Mouse (Mus musculus) midbrain, embryonic 12.5 days (tissue): ENCODE results near the gene Ulk1. TPM values are rescaled to one million over a fixed set of nuclear protein-coding genes. Genes with fewer than 3 reads are reported as not detected.
"Not testable (repeated sequence)": the region's sequence is repeated elsewhere in the genome, so short reads cannot be mapped to it uniquely, and the experiment has no call there.

ENCODE experiments used
- ATAC-seq: fragments of 200-750 bp; cut with Nextera tagmentation; 2 replicates; pipeline ENCODE4 v1.8.0; 2017; ENCODE audit warnings: low read depth, moderate TSS enrichment, moderate library complexity; ENCODE audit not compliant: low FRiP score
- H3K27ac ChIP-seq: fragments of 300-500 bp; sonication (generic); replicated peaks from 2 replicates; pipeline ENCODE4 v1.5.1; 2016; ENCODE audit warnings: mild to moderate bottlenecking
- H3K27me3 ChIP-seq: fragments of 300-500 bp; sonication (generic); 2 replicates; pipeline ENCODE4 v1.6.1; 2016; ENCODE audit warnings: mild to moderate bottlenecking
- H3K36me3 ChIP-seq: fragments of 300-500 bp; sonication (generic); 2 replicates; pipeline ENCODE4 v1.6.1; 2016
- H3K4me1 ChIP-seq: fragments of 300-500 bp; sonication (generic); 2 replicates; pipeline ENCODE4 v1.6.1; 2016
- H3K4me2 ChIP-seq: fragments of 300-500 bp; sonication (generic); replicated peaks from 2 replicates; pipeline ENCODE4 v1.6.1; 2016; ENCODE audit warnings: mild to moderate bottlenecking, moderate library complexity
- H3K4me3 ChIP-seq: fragments of 300-500 bp; sonication (generic); 2 replicates; pipeline ENCODE4 v1.5.1; 2016; ENCODE audit warnings: mild to moderate bottlenecking
- H3K9ac ChIP-seq: fragments of 300-500 bp; sonication (generic); replicated peaks from 2 replicates; pipeline ENCODE4 v1.6.1; 2016; ENCODE audit warnings: mild to moderate bottlenecking, moderate library complexity
- H3K9me3 ChIP-seq: fragments of 300-500 bp; sonication (generic); 2 replicates; pipeline ENCODE4 v1.6.1; 2016; ENCODE audit warnings: mild to moderate bottlenecking
- WGBS: fragments of 180-500 bp; shearing (Covaris S2); methylation state at CpG from one replicate; pipeline ENCODE4 v1.1.7; 2016; 5-methylcytosine and 5-hydroxymethylcytosine counted together
- polyA plus RNA-seq: library from polyadenylated mRNA; unstranded; fragments of >200 nt; fragmentation: Nextera tagmentation; extraction: Ambion mirVana; gene quantifications from 2 replicates; pipeline ENCODE4 v1.2.1, GENCODE M21; 2016

Gene Ulk1
- polyA plus RNA-seq, 1 experiment from 2014 or later: 36.5 TPM

DNA sequence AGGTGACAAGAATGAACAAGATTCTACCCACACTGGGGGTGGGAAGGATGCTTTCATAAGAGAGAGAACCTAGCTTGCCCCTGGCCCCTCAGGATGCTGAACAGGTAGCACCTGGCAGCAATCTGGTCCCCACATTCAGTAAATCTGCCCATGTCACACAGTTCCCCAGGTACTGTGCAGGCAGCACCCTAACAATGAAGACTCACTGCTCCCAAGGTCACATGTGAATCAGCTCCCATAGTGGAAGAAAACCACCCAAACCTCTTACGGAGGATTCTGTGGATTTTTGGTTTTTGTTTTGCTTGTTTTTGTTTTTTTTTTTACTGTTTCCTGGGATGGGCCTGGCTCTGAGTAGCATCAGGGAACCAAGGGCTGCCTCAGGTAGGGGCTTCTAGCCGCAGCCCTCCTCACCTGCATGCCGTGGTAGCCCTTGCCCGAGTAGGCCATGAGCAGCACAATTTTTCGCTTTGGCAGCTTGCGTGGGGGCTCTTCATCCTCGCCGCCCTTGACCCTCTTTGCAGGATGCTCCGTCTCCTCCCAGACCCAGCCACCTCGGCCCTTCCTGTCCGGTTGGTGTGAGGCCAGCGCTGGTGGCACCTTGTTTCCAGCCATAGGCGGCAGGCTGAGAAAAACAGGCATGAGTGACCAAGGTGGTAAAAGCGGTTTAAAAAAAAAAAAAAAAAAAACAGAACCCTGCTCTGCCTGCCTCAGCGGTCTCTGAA is 30.5 kb downstream of the Ulk1 start:
- WGBS: 25% methylated on average over 15 of the region's 15 CpGs
- Histone ChIP-seq H3K9me3 (no peaks in the 10 kb centered on the region), H3K36me3 (peaks cover 43% of the 10 kb centered on the region), H3K4me3 (peak overlapping the region; percentile 86), H3K27ac (no peak overlapping the region), H3K27me3 (no peaks in the 10 kb centered on the region), H3K4me2 (peak overlapping the region; percentile 97), H3K4me1 (peaks cover 15% of the 10 kb centered on the region), H3K9ac (peak overlapping the region; percentile 84)
- ATAC-seq: no peak

- no peak overlapping the region for H3K9ac ChIP-seq
- no peaks in the 10 kb centered on the region for H3K27me3 ChIP-seq
- H3K36me3 ChIP-seq: peaks cover 50% of the 10 kb centered on the region
- H3K4me1 ChIP-seq: peaks cover 15% of the 10 kb centered on the region
- no peak overlapping the region for H3K27ac ChIP-seq
- 92% methylated on average over 12 of the region's 12 CpGs for WGBS
- H3K4me3 ChIP-seq: no peak overlapping the region
- H3K9me3 ChIP-seq: no peaks in the 10 kb centered on the region
- no peak for ATAC-seq
- no peak overlapping the region for H3K4me2 ChIP-seq
These were observed 31.6 kb downstream of the Ulk1 start for GRCm38 (mm10) chr5:110778263-110778662.

DNA sequence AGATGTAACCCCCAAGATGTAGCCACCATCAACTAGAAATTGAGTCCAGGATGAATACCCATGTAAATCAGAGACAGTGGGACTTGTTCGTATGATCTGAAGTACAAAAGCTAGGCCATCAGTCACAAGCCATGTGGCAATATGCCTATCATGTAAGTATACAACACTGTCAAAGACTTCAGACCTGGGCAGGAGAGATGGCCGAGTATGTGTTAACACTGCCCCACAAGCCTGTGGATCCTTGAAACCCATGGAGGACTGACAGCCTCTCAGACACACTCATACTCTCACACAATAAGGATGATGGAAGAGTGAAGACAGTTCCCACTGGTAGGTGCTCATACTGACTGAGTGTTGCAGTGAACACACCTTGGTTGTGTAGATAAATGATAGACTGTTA is 33.8 kb downstream of the Ulk1 start:
- Histone ChIP-seq H3K4me3 (no peak overlapping the region), H3K27ac (no peak overlapping the region), H3K9me3 (no peaks in the 10 kb centered on the region), H3K4me2 (no peak overlapping the region), H3K9ac (no peak overlapping the region), H3K36me3 (peaks cover 50% of the 10 kb centered on the region), H3K4me1 (peaks cover 19% of the 10 kb centered on the region), H3K27me3 (no peaks in the 10 kb centered on the region)
- WGBS: 89% methylated on average over 2 of the region's 2 CpGs
- no peak for ATAC-seq

DNA sequence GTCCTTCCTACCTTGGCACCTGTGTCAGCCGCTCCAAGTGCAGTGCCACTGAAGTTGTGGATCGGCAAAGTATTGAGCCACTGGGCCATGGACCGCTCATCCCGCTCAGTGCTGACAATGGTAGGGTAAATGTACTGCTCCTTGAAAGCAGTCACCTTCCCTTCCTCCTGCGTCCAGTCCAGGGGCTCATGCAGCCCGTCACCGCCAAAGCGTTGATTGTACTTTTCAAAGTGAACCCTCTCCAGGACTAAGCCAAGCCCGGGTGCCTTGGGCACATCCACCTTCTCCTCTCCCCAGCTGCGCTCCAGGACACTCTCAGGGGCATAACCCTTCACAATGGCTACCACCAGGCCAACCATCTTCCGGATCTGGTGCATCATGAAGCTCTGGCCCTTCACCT is 35.4 kb downstream of the Ulk1 start:
- peaks cover 50% of the 10 kb centered on the region for H3K36me3 ChIP-seq
- no peak for ATAC-seq
- peaks cover 10% of the 10 kb centered on the region for H3K4me1 ChIP-seq
- H3K27ac ChIP-seq: no peak overlapping the region
- H3K9ac ChIP-seq: no peak overlapping the region
- H3K27me3 ChIP-seq: no peaks in the 10 kb centered on the region
- no peaks in the 10 kb centered on the region for H3K9me3 ChIP-seq
- 96% methylated on average over 11 of the region's 11 CpGs for WGBS
- H3K4me2 ChIP-seq: no peak overlapping the region
- H3K4me3 ChIP-seq: no peak overlapping the region

- H3K4me3 ChIP-seq, H3K27ac ChIP-seq, H3K9ac ChIP-seq, H3K9me3 ChIP-seq, H3K27me3 ChIP-seq, H3K4me2 ChIP-seq, ATAC-seq: not testable (repeated sequence)
- Histone ChIP-seq H3K36me3 (peaks cover 43% of the 10 kb centered on the region), H3K4me1 (peaks cover 21% of the 10 kb centered on the region)
- WGBS: 90% methylated on average over 10 of the region's 10 CpGs
These were observed 37.0 kb downstream of the Ulk1 start for GRCm38 (mm10) chr5:110772945-110773344.

DNA sequence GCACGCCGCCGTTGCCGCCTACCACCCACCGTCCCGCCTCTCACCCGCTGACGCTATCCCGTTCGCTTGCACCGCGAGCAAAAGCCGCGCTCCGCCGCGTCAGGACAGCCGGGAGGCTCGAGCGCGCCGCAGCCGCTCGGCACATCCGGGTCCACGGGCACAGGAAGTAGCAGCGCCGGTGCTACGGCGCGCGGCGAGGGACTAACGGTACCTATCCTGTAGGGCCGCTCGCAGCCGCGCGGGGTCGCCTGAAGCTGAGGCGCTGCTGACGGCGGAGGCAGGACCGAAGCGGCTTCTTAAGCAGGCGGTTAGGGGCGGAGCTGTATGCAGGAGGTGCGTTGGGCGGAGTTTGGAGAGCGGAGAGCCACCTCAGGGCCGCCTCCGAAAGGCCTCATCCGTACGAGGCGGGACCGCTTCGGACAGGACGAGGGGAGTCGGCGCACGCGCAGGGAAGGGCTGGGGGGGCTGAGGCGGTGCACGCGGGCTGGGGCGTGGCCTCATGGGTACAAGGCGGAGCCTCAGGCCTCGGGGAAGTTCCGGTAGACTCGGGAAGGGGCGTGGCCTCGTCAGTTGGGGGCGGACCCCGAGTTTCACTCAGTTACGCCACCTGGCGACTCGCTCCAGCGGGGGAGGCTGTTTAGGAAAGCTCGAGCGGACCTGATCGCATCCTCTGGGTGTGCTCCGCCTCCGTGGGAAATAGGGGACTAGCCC is 39.3 kb downstream of the Ulk1 start, which contains the start of gene Ep400:
Gene Ep400, minus strand, starts transcription at position 270 of the 711 bp plus-strand sequence.
- Histone ChIP-seq H3K4me3 (peak within 1 kb of the TSS; percentile 88), H3K27me3 (no peaks in the 10 kb centered on the region), H3K9ac (peak within 1 kb of the TSS; percentile 92), H3K9me3 (no peaks in the 10 kb centered on the region), H3K36me3 (peaks cover 23% of the 10 kb centered on the region), H3K4me1 (peaks cover 21% of the 10 kb centered on the region), H3K27ac (peak within 1 kb of the TSS; percentile 96), H3K4me2 (peak within 1 kb of the TSS; percentile 84)
- WGBS: under 1% methylated on average over 83 of the region's 83 CpGs
- ATAC-seq: peak; percentile 97

DNA sequence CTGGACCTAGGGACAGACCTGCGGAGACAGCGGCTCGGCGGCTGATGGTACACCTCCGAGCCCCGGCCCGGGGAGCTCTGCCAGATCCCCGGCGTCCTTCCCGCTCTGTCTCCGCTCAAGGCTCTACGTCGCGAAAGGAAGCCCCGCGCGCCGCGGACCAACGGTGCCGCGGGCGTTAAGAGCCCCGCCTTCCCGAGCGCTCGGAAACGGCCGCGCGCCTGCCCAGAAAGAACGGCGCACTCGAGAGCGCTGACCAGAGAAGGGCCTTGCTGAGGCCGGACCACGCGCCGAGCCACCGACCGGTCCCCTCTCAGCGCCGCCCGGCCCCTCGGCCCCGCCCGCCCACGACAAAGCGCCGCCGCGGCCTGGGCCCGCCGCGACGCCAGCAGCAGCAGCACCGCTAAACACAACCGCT is 39.9 kb downstream of the Ulk1 start:
- peak overlapping the region; percentile 96 for H3K27ac ChIP-seq
- peaks cover 21% of the 10 kb centered on the region for H3K4me1 ChIP-seq
- ATAC-seq: no peak
- 0% methylated on average over 30 of the region's 58 CpGs for WGBS
- H3K36me3 ChIP-seq: peaks cover 18% of the 10 kb centered on the region
- no peaks in the 10 kb centered on the region for H3K9me3 ChIP-seq
- peak overlapping the region; percentile 84 for H3K4me2 ChIP-seq
- peak overlapping the region; percentile 92 for H3K9ac ChIP-seq
- no peaks in the 10 kb centered on the region for H3K27me3 ChIP-seq
- H3K4me3 ChIP-seq: peak overlapping the region; percentile 88

GRCm38 (mm10) chr5:110769272-110769671 is 40.6 kb downstream of the Ulk1 start:
- H3K27ac ChIP-seq: peak overlapping the region; percentile 96; the same call in 1 of the 2 replicates
- ATAC-seq: no peak
- H3K4me3 ChIP-seq: peak overlapping the region; percentile 88
- peaks cover 10% of the 10 kb centered on the region for H3K36me3 ChIP-seq
- peak overlapping the region; percentile 84 for H3K4me2 ChIP-seq
- H3K9me3 ChIP-seq: no peaks in the 10 kb centered on the region
- WGBS: 66% methylated on average over 4 of the region's 4 CpGs
- H3K27me3 ChIP-seq: no peaks in the 10 kb centered on the region
- peaks cover 21% of the 10 kb centered on the region for H3K4me1 ChIP-seq
- H3K9ac ChIP-seq: peak overlapping the region; percentile 92

DNA sequence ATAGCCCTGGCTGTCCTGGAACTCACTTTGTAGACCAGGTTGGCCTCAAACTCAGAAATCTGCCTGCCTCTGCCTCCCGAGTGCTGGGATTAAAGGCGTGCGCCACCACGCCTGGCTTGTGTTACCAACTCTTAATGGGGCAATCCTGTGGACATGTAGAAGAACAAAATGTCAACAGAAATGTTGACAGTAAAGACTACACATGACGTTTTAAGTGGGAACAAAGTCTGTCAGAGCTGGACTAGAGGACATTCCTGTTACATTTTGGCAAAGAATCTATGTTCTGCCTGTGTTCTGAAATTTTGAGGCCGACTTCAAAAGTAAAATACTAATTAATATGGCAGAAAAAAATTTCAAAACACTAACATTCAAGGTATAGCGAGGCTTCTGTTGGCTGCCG is 46.0 kb downstream of the Ulk1 start:
- Histone ChIP-seq H3K36me3 (0 out of 2 replicates have a peak, but pooled peaks cover 3% of the 10 kb centered on the region), H3K4me1 (peaks cover 9% of the 10 kb centered on the region), H3K27me3 (no peaks in the 10 kb centered on the region), H3K4me2 (no peak overlapping the region), H3K4me3 (no peak overlapping the region), H3K27ac (no peak overlapping the region), H3K9ac (no peak overlapping the region), H3K9me3 (no peaks in the 10 kb centered on the region)
- no peak for ATAC-seq
- WGBS: 95% methylated on average over 8 of the region's 8 CpGs

DNA sequence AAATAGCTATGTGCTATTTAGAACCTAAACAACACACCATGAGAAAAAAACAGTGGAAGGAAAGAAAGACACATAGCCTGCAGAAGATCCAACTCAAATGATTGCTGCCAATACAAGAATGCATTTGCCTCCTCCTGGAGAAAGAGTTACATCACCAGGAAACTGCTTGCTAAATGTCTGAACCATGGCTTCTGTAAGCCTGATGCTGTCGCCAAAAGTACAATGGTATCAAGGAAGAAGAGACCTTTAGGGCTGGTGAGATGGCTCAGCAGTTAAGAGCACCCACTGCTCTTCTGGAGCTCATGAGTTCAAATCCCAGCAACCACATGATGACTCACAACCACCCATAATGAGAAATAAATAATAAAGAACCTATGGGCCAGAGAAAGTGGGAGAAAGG is 64.9 kb downstream of the Ulk1 start:
- Histone ChIP-seq H3K9me3 (no peaks in the 10 kb centered on the region), H3K27ac (no peak overlapping the region), H3K9ac (no peak overlapping the region), H3K4me2 (no peak overlapping the region), H3K36me3 (0 out of 2 replicates have a peak, but pooled peaks cover 1% of the 10 kb centered on the region), H3K27me3 (no peaks in the 10 kb centered on the region), H3K4me3 (no peak overlapping the region), H3K4me1 (no peaks in the 10 kb centered on the region)
- ATAC-seq: no peak
- WGBS: 94% methylated on average over 1 of the region's 1 CpGs

GRCm38 (mm10) chr5:110739496-110740275 is 70.2 kb downstream of the Ulk1 start:
- no peak overlapping the region for H3K4me2 ChIP-seq
- no peak overlapping the region for H3K9ac ChIP-seq
- H3K27ac ChIP-seq: no peak overlapping the region
- WGBS: 97% methylated on average over 7 of the region's 7 CpGs
- no peak for ATAC-seq
- no peaks in the 10 kb centered on the region for H3K27me3 ChIP-seq
- H3K9me3 ChIP-seq: no peaks in the 10 kb centered on the region
- no peak overlapping the region for H3K4me3 ChIP-seq
- no peaks in the 10 kb centered on the region for H3K4me1 ChIP-seq
- H3K36me3 ChIP-seq: peaks cover 50% of the 10 kb centered on the region

GRCm38 (mm10) chr5:110735606-110736005 is 74.3 kb downstream of the Ulk1 start:
- Histone ChIP-seq H3K27ac (no peak overlapping the region), H3K9me3 (no peaks in the 10 kb centered on the region), H3K27me3 (no peaks in the 10 kb centered on the region), H3K4me1 (no peaks in the 10 kb centered on the region), H3K4me3 (no peak overlapping the region), H3K9ac (no peak overlapping the region), H3K4me2 (no peak overlapping the region), H3K36me3 (peaks cover 83% of the 10 kb centered on the region)
- no peak for ATAC-seq
- WGBS: 92% methylated on average over 1 of the region's 1 CpGs
